Mouse (Mus musculus) embryonic fibroblast, embryonic 13.5 days (primary cell): ENCODE measurements around the gene C1ql4.

Experiments
- CTCF ChIP-seq: IDR thresholded peaks from 2 replicates; pipeline ENCODE4 v1.5.1; 2011; ENCODE audit warnings: mild to moderate bottlenecking, control low read depth, low read length, moderate library complexity, borderline replicate concordance; ENCODE audit not compliant: insufficient read depth
- POLR2A ChIP-seq: IDR thresholded peaks from 2 replicates; pipeline ENCODE4 v1.6.1; 2011; ENCODE audit warnings: low read depth, mild to moderate bottlenecking, control low read depth, low read length, moderate library complexity

DNA sequence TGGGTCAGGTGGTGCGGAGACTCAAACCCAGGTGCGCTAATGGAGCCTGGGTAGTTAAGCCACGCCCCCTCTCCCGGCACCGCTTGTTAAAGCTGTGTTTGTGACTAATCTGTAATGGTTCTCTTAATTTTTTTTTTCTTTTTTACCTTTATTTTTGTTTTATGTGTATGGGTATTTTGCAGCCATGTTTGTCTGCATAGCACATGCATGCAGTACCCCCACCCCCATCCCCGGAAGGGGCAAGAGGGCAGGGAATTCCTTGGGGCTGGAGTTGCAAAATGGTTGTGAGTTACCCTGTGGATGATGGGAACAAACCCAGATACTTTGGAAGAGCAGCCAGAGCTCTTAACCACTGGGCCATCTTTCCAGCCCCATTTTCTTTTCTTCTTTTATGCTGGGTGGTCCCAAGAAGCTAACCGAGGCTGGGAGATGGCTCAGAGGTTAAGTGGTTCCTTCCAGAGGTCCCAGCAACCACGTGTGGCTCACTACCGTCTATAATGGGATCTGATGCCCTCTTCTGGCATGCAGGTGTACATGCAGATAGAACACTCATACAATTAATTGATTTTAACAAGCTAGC lies 25.9 kb upstream of the C1ql4 start:
- TF ChIP-seq CTCF (no peak), POLR2A (no peak)
